8 mouse cellular contexts compared by ENCODE assay signal in genomic region chr6:136173191-136173896, GRCm38 (mm10). TPM values are rescaled to one million over a fixed set of nuclear protein-coding genes. Genes with fewer than 3 reads are reported as not detected.
DNase-seq lines count a peak whose midpoint lies in the region; ATAC-seq and TF ChIP-seq lines count a peak whose summit lies in the region.

Gene Grin2b (minus strand): TSS chr6:136173511.

- H3K27ac ChIP-seq in cortical plate, adult 2 months (ENCODE audit: insufficient read depth, low read length), result peak within 1 kb of the TSS; percentile 96
- H3K27ac ChIP-seq in heart, embryonic 16.5 days (ENCODE audit: low read length), result no peak within 1 kb of the TSS
- H3K27ac ChIP-seq in midbrain, embryonic 16.5 days (ENCODE audit: low read length), result peak within 1 kb of the TSS; percentile 95

- peak; percentile 67 for TF ChIP-seq CTCF in cortical plate, adult 2 months (IDR thresholded peaks at IDR 0.05; ENCODE audit: extremely low read depth, insufficient read depth, low read length)

- H3K36me3 ChIP-seq in heart, embryonic 16.5 days (ENCODE audit: control insufficient read depth, insufficient read depth), result no peaks in the 10 kb centered on the region
- no peaks in the 10 kb centered on the region for H3K36me3 ChIP-seq in midbrain, embryonic 16.5 days (ENCODE audit: control insufficient read depth, insufficient read depth, low read length)

- DNase-seq in kidney, postnatal 10 days, result peak; percentile 33
- DNase-seq in kidney, adult 18-20 months, result no peak
- peak; percentile 74 to 76 for DNase-seq in left cerebral cortex, postnatal 36 days (ENCODE audit: low spot score in 2 of 2)
- DNase-seq in spleen, postnatal 4 days (ENCODE audit: low spot score in 2 of 2), result no peak

- intact Hi-C loops in left cerebral cortex, postnatal 36 days (cut with DNase I), result loop anchor here (2.0 to 10.0 kb wide), 8 partner anchors 64 to 756 kb away; no protein-coding TSS in a partner anchor

- WGBS in heart, embryonic 16.5 days, result 2% methylated on average over 30 of the region's 30 CpGs
- 2% methylated on average over 24 of the region's 30 CpGs for WGBS in midbrain, embryonic 16.5 days

- peaks cover 41% of the 10 kb centered on the region for H3K27me3 ChIP-seq in heart, embryonic 16.5 days (ENCODE audit: control insufficient read depth, insufficient read depth, low read length)
- H3K27me3 ChIP-seq in midbrain, embryonic 16.5 days (ENCODE audit: control insufficient read depth, insufficient read depth, low read depth, low read length), result no peaks in the 10 kb centered on the region

- H3K4me3 ChIP-seq in cortical plate, adult 2 months (ENCODE audit: insufficient read depth, low read length), result peak within 1 kb of the TSS; percentile 59
- H3K4me3 ChIP-seq in heart, embryonic 16.5 days (ENCODE audit: low read length), result peak within 1 kb of the TSS; percentile 49
- peak within 1 kb of the TSS; percentile 71 for H3K4me3 ChIP-seq in midbrain, embryonic 16.5 days (ENCODE audit: low read depth, low read length)

- no peaks in the 10 kb centered on the region for H3K9me3 ChIP-seq in heart, embryonic 16.5 days (replicated peaks; ENCODE audit: control insufficient read depth, low read length)
- H3K9me3 ChIP-seq in midbrain, embryonic 16.5 days (replicated peaks; ENCODE audit: control insufficient read depth, low read length, poor library complexity, severe bottlenecking), result no peaks in the 10 kb centered on the region

- H3K4me2 ChIP-seq in heart, embryonic 16.5 days (ENCODE audit: low read depth, low read length), result peak within 1 kb of the TSS; percentile 82
- peak within 1 kb of the TSS; percentile 67 for H3K4me2 ChIP-seq in midbrain, embryonic 16.5 days (ENCODE audit: low read length)

- no peak within 1 kb of the TSS for H3K9ac ChIP-seq in heart, embryonic 16.5 days (ENCODE audit: low read length)
- peak within 1 kb of the TSS; percentile 67 for H3K9ac ChIP-seq in midbrain, embryonic 16.5 days (ENCODE audit: low read depth, low read length)

- ATAC-seq in heart, embryonic 16.5 days (replicated peaks; ENCODE audit: extremely low read depth, insufficient read depth, low FRiP score), result no peak
- peak; percentile 79 for ATAC-seq in midbrain, embryonic 16.5 days
- ATAC-seq in CD4-positive, CD25-positive, alpha-beta regulatory T cell, adult 4 months, result no peak

- H3K4me1 ChIP-seq in cortical plate, adult 2 months (ENCODE audit: control insufficient read depth, insufficient read depth, low read length), result no peaks in the 10 kb centered on the region
- peaks cover 8% of the 10 kb centered on the region; the same call in 1 of the 2 replicates for H3K4me1 ChIP-seq in heart, embryonic 16.5 days (ENCODE audit: control insufficient read depth, insufficient read depth, low read length)
- H3K4me1 ChIP-seq in midbrain, embryonic 16.5 days (ENCODE audit: control insufficient read depth, insufficient read depth, low read length), result peaks cover 11% of the 10 kb centered on the region

- no peak for TF ChIP-seq POLR2A in cortical plate, adult 2 months (IDR thresholded peaks at IDR 0.05; ENCODE audit: extremely low read depth, insufficient read depth, low read length)

RNA-seq across cellular contexts. Expression of gene Grin2b, which starts in this region (rescaled TPM):
- 44.7 and 46.9 TPM in 2 replicates for polyA plus RNA-seq in cortical plate, adult 2 months (2012; rRNA removed)
- polyA plus RNA-seq in heart, embryonic 16.5 days (2015; fragmentation: Nextera tagmentation; extraction: Ambion mirVana), result under 0.01 TPM in 1 of 2 replicates, not detected in the other
- total RNA-seq in left cerebral cortex, postnatal 36 days (2021), result 100 to 1,000 TPM; 248 to 335 TPM
- 74.8 and 75.6 TPM in 2 replicates for polyA plus RNA-seq in midbrain, embryonic 16.5 days (2015; fragmentation: Nextera tagmentation; extraction: Ambion mirVana)
- polyA plus RNA-seq in CD4-positive, CD25-positive, alpha-beta regulatory T cell, adult 4 months (2017; shearing (Covaris generic)), result not detected

Comparison
In these comparisons a context has a peak if more than half of its experiments do, and no peak if none do; other contexts are left out.
1. RNA of gene Grin2b (polyA plus RNA-seq): 74.8 to 75.6 TPM in midbrain, embryonic 16.5 days and 44.7 to 46.9 TPM in cortical plate, adult 2 months; under 0.01 TPM in heart, embryonic 16.5 days and not detected in CD4-positive, CD25-positive, alpha-beta regulatory T cell, adult 4 months; every median in the first group is over 10 times any median in the second.
2. DNase-seq: peak in kidney, postnatal 10 days (single experiment) and left cerebral cortex, postnatal 36 days (2 of 2); none in kidney, adult 18-20 months (single experiment) and spleen, postnatal 4 days (0 of 2).
3. Peak in every context shown above with its lines, with median percentiles within 50 percentile points of each other: H3K4me3 ChIP-seq.